Mouse (Mus musculus) ES-CJ7 (cell line): ENCODE results near the gene 1700003E16Rik.

Experiments
- DNase-seq: peaks from one replicate; pipeline ENCODE4 v3.0.0; 2011; ENCODE audit warnings: low read depth, low spot score

The 1700003E16Rik gene

GRCm38 (mm10) chr6:83205851-83206250, 49.6 kb downstream of the 1700003E16Rik start:
- no peak for DNase-seq

- DNase-seq: no peak
These were observed 50.1 kb downstream of the 1700003E16Rik start for GRCm38 (mm10) chr6:83206321-83206720.

GRCm38 (mm10) chr6:83207361-83208049, 51.3 kb downstream of the 1700003E16Rik start:
- no peak for DNase-seq

GRCm38 (mm10) chr6:83208050-83208400, 51.8 kb downstream of the 1700003E16Rik start:
- no peak for DNase-seq

- no peak for DNase-seq
These were observed 54.3 kb downstream of the 1700003E16Rik start for GRCm38 (mm10) chr6:83210495-83210894.

- no peak for DNase-seq
These were observed 55.3 kb downstream of the 1700003E16Rik start for GRCm38 (mm10) chr6:83211526-83211925.
